Mouse (Mus musculus) hindbrain, embryonic 14.5 days (tissue): ENCODE measurements around the gene Gm8914. TPM values are rescaled to one million over a fixed set of nuclear protein-coding genes. Genes with fewer than 3 reads are reported as not detected.
"Not testable (repeated sequence)": the region's sequence is repeated elsewhere in the genome, so short reads cannot be mapped to it uniquely, and the experiment has no call there.

Source experiments
- ATAC-seq: fragments of 200-750 bp; cut with Nextera tagmentation; 2 replicates; pipeline ENCODE4 v1.8.0; 2017; ENCODE audit warnings: moderate number of reproducible peaks, mild to moderate bottlenecking, moderate TSS enrichment, moderate library complexity; ENCODE audit not compliant: low FRiP score
- DNase-seq: peaks from one replicate; pipeline ENCODE4 v3.0.0-alpha.2; 2015; ENCODE audit warnings: low spot score
- H3K27ac ChIP-seq: fragments of 300-500 bp; sonication (generic); 2 replicates; pipeline ENCODE4 v1.5.1; 2014; ENCODE audit warnings: mild to moderate bottlenecking, moderate library complexity
- H3K27me3 ChIP-seq: fragments of 300-500 bp; sonication (generic); 2 replicates; pipeline ENCODE4 v1.6.1; 2014; ENCODE audit warnings: mild to moderate bottlenecking, low read length, mixed read lengths; ENCODE audit not compliant: control insufficient read depth, insufficient read depth
- H3K36me3 ChIP-seq: fragments of 300-500 bp; sonication (generic); replicated peaks from 2 replicates; pipeline ENCODE4 v1.6.1; 2014; ENCODE audit not compliant: control insufficient read depth, insufficient read depth
- H3K4me1 ChIP-seq: fragments of 300-500 bp; sonication (generic); replicated peaks from 2 replicates; pipeline ENCODE4 v1.6.1; 2014; ENCODE audit warnings: antibody characterized with exemption, low read length, mixed read lengths; ENCODE audit not compliant: control insufficient read depth, insufficient read depth
- H3K4me2 ChIP-seq: fragments of 300-500 bp; sonication (generic); replicated peaks from 2 replicates; pipeline ENCODE4 v1.6.1; 2014; ENCODE audit warnings: mild to moderate bottlenecking, moderate library complexity
- H3K4me3 ChIP-seq: fragments of 300-500 bp; sonication (generic); replicated peaks from 2 replicates; pipeline ENCODE4 v1.5.1; 2014; ENCODE audit warnings: mild to moderate bottlenecking, low read length
- H3K9ac ChIP-seq: fragments of 300-500 bp; sonication (generic); 2 replicates; pipeline ENCODE4 v1.6.1; 2014
- H3K9me3 ChIP-seq: fragments of 300-500 bp; sonication (generic); 2 replicates; pipeline ENCODE4 v1.6.1; 2016; ENCODE audit warnings: low read length; ENCODE audit not compliant: control insufficient read depth
- WGBS: fragments of 180-500 bp; shearing (Covaris S2); extraction: QIAGEN DNeasy Blood & Tissue Kit; methylation state at CpG from one replicate; pipeline ENCODE4 v1.1.7; 2014; 5-methylcytosine and 5-hydroxymethylcytosine counted together
- polyA plus RNA-seq: library from polyadenylated mRNA; unstranded; fragments of >200 nt; fragmentation: Nextera tagmentation; extraction: Ambion mirVana; gene quantifications from 2 replicates; pipeline ENCODE4 v1.2.1, GENCODE M21; 2014

Gene Gm8914
- polyA plus RNA-seq = not detected in 2 replicates

DNA sequence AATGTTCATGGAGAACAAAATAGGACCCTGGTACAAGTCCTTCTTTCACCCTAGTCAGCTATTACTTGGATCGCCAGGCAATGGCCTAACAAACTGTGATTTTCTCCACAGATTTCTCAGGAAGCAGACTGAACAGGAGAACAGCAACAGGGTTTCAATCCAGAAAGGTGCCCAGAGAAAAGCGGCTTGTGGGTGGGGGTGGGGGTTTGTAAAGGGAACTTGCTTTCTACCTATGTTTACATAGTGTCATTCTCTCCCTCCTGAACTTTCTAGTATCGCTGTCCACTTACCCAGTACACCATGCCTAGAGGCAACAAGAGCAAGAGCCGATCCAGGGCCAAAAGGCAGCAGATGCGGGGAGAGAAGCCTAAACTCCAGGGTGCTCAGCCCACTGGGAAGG lies at the start of gene Gm8914:
Gm8914 (plus strand) TSS at position 301 of the 400 bp plus-strand sequence.
- H3K4me2 ChIP-seq, H3K9ac ChIP-seq, H3K9me3 ChIP-seq, H3K4me1 ChIP-seq, H3K36me3 ChIP-seq, H3K4me3 ChIP-seq, H3K27ac ChIP-seq, H3K27me3 ChIP-seq, DNase-seq, ATAC-seq: not testable (repeated sequence)
- WGBS = no CpG with 5 or more reads among the region's 5 CpGs

Other genes starting within 250 kb of the Gm8914 start
- gene Mageb2, start 148.4 kb upstream of the Gm8914 start, polyA plus RNA-seq = not detected in 2 replicates
- gene Gm5072, start 87.6 kb upstream of the Gm8914 start, polyA plus RNA-seq = not detected in 2 replicates
- not detected in 2 replicates for gene 1700084M14Rik, start 95.8 kb downstream of the Gm8914 start, polyA plus RNA-seq
- not detected in 2 replicates for gene Gm14781, start 152.1 kb downstream of the Gm8914 start, polyA plus RNA-seq